Mouse (Mus musculus) heart, adult 2 months (tissue): ENCODE measurements around the gene Kif27.

ENCODE experiments used
- CTCF ChIP-seq: fragments of 200-600 bp; IDR thresholded peaks from 2 replicates; pipeline ENCODE4 v1.8.1; 2022; ENCODE audit warnings: antibody characterized with exemption, mild to moderate bottlenecking, moderate library complexity
- EP300 ChIP-seq: fragments of 200-500 bp; IDR thresholded peaks from 2 replicates; pipeline ENCODE4 v1.6.1; 2011; ENCODE audit warnings: low read depth, low read length, control low read depth; ENCODE audit not compliant: insufficient read depth
- POLR2A ChIP-seq: fragments of 200-500 bp; IDR thresholded peaks from 2 replicates; pipeline ENCODE4 v1.6.1; 2011; ENCODE audit warnings: mild to moderate bottlenecking, low read depth, low read length, control low read depth; ENCODE audit not compliant: insufficient read depth

- no peak for TF ChIP-seq CTCF
- TF ChIP-seq POLR2A: no peak
- no peak for TF ChIP-seq EP300
Measured at GRCm38 (mm10) chr13:58302421-58303145, 56.3 kb downstream of the Kif27 start.
